Mouse (Mus musculus) urinary bladder, postnatal 25 days (tissue): Measurements from ENCODE around the gene Qprt.

Experiments
- DNase-seq: peaks from one replicate; pipeline ENCODE4 v3.0.0; 2022; ENCODE audit warnings: low spot score

Qprt gene

DNA sequence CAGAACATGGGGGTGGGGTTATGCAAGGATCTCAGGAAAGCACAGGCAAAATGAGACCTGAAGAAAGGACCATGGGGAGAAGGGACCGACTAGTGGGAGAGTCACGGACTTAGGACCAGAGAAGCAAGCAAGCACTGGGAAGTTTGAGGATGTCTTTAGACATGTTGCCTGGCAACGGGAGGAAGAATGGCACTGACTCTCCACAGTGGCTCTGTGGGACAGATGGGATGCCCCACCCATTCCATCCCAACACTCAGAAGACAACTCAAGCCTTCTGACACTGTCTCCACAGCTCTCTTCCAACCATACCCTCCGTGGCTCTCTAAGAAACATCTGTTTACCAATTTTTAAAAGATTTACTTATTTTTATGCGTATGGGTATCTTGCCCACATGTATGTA, 11.1 kb upstream of the Qprt start:
- no peak for DNase-seq

DNA sequence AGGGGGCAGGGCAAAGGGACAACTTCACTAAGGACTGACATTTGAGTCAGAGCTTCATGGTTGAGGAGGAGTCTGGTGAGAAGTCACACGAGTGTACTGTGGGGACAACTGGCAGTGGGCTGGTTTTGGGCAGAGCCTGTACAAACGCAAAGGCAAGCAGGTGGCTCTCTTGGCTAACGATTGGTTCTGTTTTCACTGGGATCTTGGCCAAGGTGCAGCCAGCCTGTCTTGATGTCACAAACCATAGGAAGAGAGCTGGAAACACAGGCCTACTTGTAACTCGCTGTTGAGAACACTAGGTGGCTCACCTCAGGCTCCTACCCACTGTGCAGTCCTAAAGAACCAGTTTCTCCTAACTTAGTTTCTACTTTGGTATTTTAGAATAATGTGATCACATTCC, 7.6 kb upstream of the Qprt start:
- no peak for DNase-seq

DNA sequence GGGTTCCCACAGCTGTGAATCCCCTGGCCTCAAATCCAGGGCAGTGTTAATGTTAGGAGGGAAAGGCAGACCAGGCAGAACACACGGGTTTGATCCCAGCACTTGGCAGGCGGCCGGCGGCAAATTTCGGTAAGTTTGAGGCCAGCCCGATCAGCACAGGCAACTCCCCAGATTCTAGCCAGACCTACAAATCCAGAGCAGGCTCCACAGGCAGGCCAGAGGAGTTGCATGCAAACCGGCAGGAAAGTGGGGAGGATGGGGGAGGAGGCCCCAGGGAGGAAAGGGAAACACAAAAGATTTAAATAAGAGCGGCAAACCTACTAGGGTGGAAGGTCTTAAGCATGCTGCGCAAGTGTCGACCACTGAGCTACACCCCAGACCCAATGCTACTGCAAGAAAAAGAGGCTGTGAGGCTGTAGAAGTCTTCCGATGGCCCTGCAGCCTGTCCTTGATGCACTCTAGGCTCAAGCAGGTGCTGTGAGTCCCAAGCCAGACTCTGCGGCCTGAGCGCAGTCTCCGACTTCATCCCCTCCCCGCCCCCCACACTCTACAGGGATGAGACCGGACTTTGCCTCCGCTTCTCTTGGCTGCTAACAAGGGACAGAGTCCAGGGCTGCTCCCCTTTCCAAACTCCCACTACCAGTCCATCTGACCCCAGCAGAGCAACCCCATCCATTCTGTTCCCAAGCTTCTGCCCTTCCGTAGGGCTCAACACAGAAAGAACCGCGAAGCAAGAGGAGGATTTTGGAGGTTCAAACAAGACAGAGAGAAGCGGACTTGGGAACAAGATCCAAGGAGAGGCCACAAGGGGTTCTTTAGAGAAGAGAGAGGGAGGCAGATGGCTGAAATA, 740 bp downstream of the Qprt start:
- no peak for DNase-seq

DNA sequence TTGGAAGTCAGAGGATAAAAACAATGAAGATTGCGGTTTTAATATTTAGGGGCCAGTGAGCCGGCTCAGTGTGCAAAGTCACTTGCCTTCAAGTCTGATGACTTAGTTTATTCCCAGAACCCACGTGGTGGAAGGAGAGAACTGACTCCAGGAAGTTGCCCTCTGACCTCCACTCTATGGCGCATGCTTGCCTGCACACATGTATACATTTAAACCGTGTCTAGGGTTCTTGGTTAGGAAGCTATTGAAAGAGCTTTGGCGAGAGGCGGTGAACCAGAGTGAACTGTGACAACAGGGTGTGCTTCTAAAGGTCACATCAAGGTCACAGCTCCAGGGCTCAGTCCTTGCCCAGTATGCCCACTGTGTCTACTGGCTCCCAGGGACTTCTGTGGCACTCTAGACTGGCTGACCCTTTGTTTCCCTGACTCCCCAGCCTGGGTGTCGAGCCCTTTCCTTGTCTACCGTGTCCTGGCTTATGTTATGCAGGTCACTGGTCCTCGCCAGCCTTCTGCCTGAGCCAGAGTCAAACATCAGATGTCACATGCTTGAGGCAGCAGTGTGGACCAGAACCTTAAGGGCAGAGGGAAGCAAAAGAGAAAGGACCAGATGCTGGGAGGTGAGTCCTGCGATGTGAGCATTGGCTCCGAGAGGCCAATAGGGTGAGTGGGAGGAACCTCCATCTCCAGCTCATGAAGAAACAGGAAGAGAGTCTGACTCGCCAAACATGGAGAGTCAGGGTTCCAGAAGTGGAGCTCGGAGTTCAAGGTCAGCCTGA, 3.2 kb downstream of the Qprt start:
- DNase-seq: no peak

DNA sequence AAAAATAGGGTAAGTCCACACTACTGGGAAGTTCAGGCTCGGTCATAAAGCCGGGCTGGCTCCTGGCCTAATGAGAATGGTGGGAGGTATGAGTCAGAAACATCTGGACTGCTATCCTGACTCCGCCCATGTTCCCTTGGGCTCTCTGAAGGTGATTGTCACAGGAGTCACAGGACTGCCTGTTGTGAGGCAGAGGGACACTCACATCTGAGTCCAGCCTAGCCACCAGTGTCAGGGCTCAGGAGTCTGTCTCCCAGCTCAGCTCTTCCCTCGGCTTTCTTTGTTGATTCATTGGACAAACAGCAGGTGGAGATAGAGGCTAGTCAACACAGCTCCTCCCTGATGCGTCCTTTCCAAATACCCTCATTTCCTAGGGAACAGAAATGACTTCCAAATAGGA, 4.1 kb downstream of the Qprt start:
- DNase-seq: no peak

DNA sequence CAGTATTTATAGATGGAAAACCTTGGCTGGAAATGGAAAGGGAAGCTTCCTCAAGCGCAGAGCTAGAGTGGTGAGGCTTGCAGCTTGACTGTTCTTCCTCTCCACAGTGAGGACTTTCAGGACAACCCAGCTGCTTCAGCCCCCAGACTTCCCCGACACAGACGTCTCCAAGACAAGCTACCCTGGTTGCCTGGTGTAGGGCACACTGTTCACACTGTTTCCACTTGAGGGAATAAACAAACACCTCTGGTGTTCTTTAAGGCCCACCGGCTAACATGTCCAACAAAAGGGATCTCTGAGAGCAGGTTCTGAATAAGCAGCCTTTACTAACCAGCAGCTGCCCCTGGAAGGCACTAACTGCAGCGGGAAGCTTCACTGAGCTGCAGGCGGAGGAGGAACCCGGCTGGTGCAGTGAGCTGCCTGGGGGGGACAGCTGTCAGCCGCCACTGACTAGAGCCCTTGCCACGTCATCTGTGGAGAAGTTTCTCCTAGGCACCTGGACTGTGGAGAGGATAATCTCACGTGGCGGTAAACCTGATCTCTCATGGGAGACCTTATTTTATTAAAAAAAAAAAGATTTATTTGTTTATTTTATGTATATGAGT, 5.6 kb downstream of the Qprt start:
- no peak for DNase-seq

DNA sequence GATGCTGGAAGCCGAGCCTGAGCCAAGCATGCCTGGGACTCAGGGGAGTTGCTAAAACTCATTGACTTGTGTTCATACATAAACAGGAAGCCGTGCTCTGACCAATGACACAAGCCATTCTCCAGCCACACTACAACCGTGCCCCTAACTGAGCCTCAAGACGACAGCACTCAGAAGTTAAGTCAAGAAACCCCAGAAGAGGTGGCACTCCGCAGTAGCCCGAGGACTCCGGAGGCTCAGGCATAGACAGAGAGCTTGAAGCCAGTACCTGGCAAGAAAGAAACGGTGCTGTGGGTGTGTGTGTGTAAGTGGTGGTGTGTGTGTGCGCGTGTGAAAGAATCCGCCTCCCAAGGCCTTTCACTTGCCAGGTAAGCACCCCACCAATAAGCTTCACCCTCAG, 7.1 kb downstream of the Qprt start:
- no peak for DNase-seq

DNA sequence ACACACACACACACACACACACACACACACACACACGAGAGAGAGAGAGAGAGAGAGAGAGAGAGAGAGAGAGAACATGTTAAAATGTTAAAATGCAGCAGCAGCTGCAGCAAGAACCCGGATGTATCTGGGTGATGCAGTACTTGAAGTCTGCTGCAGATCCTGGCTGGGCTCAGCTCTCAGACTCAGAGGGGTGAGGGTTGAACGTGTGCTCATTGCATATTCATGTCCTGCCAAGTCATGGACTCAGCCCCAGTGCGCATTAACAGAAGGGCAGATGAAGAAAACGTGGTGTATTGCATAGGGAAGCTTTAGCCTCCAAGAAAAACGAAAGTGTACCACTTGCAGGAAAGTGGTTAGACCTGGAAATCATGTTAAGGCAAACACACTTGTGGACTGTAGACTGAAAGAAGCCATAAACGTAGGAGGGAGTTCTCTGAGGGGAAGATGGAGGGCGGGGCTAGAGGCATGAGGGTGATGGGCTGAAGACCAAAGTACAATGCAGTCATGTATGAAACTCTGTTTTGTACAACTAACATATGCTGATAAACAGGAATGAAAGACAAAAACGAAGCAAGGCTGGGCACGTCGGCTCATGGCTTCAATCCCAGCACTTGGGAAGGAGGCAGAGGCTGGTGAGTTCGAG, 8.3 kb downstream of the Qprt start:
- DNase-seq: no peak

DNA sequence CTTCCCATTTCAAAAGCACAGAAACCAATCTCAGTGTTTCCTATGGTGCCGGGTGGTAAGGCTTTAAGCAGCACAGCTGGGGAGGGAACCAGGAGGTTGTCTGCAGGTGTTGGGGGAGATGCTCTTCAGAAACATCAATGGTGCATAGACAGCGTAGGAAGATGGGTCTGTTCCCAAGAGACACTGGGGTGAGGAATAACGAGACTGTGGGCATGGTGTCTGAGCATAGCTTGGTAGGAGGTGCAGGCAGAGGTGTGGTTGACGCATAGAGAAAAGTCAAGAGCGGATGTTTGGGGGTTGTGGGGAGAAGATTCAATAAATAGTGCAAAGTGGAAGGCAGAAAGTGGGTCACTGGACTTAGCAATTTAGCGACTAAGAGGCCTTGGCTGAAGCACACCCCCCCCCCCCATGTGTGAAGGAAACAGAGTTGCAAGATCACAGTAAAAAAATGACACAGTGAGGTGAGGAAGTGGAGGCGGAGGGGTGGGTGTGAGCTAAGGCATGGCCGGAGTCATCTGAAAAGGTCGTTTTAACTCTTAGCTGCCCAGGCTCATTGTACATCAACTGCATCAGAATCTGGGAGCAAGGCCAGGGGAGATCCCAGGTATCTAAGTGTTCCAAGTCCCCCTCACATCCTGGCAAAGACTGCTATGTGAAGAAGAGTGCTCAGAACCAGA, 9.0 kb downstream of the Qprt start:
- no peak for DNase-seq

DNA sequence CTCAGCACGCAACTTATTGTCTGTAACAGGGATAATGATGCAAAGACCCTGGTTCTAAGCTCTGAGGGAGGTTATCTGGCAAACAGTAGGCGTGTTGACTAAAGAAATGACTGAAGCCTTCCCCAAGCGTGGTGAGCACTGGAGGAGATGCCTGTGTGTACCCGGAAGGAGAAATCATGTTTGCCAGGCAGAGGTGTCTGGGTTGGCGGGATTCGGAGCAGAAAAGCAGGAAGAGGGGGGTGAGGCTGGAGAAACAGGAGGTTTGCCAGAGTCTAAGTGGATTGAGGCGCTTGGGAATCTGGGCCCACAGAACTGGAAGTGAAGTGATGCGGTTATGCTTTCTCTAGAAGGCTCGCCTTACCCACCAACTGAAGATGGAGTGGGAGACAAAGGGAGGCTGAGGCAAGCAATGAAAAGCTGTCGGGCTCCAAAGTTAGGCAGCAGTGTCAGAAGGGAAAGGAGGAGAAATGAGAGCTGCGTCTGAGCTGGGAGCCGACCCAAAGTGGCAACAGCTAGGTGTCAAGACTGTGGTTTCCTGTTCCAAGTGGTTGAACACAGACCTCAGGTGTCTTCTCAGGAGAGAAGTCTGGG, 9.7 kb downstream of the Qprt start:
- DNase-seq: no peak

DNA sequence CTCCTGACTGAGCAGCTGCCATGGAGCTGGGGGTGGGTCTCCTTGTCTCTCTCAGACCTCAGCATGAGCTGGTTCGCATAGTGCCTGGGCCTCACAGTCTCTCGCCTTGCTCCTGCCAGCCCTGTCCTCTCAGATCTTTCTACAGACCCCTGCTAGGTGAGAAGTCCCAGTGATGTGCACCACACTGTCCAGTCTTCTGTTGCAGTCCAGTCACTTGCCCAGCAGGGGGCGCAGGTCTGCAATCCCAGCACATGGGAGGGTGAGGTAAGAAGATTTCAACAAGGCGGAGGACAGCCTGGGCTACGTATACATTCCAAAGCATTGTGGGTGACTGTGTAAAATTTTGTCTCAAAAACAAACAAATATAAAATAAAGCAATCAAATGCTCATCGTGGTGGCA, 10.6 kb downstream of the Qprt start:
- peak; percentile 45 for DNase-seq

DNA sequence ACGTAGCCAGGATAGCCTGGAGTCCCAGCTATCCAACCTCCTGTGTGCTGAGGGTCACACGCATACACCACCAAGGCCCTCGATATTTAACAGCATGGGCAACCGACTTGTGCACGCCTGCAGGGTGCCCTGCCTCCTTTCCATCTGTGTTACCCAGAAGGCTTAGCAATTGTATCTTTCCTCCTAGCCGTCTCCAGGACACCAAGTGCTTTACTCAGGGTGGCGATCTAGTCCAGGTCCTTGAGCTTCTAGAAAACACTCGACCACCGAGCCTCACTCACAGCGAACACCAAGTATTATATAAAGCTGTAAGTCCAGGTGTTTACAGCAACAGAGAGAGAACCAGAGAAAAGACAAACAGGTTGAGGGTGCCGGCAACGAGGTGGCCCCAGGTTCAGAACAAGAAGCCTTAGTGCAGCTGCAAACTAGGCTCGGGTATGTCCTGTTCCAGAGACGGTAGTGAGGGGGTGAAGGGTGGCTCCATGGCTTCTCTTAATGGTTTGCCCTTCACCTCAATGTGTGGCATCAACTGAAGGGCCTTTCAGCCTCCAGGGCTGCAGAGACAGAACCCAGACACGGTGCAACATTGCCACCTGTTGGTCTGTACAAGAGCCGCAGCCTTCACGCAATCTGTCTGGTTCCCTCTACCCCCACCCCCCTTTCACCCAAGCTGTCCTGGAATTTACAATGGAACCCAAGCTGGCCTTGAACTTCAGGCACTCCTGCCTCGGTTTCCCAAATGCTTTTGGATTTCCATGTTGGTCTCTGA, 11.6 kb downstream of the Qprt start:
- DNase-seq: peak; percentile 56

DNA sequence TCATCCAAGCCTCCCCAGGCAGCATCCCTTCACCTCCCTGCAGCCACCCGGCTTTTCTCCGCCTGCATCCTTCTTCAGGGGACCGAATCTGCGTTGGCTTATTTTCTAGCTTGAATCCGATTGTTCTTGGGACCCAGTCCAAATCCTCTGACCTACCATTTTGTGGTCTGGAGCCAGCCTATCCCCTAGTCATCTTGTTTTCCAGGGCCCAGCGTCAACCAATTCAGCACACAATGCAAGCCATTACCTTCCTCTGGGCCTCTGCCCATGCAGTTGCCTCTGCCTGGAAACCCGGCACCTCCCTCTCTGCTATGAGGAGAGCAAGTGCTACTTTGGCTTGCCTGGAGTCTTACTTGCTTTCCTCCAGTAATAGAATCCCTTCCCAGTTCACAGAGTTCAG, 16.5 kb downstream of the Qprt start:
- DNase-seq: no peak

DNA sequence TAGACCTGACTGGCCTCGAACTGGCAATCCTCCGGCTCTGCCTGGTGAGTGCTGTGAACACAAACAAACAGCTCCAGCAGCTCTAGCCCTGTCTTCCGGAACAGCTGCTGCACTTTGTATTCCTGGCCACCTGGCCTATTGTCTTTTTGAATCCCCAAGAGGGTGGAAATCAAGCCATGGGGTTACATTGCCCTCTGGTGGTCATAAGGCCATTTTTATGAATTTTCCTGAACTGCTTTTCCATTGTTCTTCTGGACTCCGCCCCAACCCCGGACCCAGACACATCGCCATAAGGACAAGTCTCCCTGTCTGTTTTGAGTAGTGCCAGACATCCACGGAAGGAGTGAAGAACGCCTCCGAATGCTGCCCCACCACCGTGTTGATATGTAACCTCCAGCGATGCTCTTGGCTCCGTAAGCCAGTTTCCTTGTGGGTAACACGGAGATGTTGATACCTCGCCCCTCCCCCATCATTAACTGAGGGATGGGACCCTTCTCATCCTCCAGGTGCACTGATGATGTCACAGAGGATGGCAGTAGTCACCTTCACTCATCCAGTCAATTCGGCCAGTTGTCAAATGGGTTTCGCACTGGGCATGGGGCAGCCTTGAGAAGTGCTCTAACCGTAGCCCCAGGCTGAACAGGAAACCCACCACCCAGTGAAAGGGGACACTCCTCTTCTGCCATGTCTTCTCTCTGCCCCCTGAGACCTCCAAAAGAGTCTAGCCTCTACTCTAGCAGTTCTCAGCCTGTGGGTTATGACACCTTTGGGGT, 17.3 kb downstream of the Qprt start:
- DNase-seq: peak; percentile 51

DNA sequence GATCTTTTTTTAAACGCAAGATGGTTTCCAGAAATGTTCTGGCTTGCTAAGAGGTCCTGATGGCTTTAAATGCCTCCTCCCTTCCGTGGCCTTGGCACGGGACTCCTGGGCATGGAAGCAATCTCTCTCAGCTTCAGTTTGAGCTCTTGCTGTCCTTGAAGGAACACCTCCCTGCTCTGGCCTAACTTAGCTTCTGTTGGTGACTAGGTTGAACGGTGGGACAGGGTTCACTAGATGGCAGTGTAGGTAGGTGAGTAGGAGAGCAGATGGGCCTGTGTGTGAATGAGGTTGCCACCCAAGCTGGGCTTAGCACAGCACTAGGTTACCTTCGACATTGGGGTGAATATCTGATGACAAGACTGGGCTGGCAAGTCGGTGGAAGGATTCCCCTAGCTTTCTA, 18.1 kb downstream of the Qprt start:
- DNase-seq: no peak

DNA sequence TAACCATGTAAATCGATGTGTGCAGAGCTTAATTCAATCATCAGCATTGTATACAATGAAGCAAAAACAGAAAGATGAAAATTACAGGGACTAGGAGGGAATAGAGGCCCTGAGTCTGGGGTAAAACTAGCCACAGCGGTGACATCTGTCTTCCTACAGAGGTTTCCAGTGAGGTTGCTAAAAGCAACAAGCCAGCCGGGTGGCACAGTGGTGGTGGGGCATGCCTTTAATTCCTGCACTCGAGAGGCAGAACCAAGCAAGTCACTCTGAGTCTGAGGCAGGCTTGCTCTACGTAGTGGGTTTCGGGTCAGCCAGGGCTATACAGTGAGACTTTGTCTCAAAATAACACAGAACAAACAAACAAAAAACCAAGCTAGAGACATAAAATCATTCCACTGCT, 19.9 kb downstream of the Qprt start:
- DNase-seq: no peak

DNA sequence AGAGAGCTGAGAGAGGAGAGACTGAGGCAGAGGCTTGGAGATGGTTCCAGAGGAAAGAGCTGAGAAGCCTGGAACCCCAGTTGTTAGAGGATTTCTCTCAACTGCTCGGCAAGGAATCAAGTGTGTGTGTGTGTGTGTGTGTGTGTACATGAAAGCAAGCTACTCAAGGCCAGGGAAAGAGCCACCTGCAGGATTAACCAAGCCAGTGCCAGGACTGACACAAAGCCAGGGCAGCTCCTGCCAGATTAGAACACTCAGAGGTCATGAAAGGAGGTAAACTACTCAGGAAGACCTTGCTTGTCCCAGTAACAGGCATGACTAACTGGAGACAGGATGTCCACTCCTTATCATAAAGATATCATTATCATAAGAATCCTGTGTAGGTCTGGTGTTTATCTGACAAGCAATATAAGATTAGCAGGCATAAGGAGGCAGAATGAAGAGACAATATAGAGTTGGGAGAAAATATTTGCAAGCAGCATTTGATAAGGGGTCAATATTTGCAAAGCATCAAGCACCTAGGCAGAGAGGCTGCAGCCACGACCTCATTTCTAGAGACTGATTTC, 20.5 kb downstream of the Qprt start:
- DNase-seq: no peak

DNA sequence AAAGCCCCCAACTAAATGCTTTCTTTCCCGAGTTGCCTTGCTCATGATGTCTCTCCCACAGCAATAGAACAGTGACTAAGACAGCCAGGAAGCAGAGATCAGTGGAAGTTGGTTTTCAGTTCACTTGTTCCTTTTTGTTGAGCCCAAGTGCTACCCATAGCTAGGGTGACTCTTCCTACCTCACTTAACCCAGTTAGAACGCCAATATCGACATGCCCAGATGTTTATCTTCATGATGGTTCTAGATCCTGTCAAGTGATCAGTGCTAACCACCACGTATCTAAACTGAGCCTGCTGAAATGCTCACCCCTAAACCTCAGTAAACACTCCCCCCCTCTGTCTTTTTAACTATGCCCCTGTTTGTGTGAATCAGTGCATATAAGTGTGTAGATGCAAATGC, 22.5 kb downstream of the Qprt start:
- DNase-seq: no peak

DNA sequence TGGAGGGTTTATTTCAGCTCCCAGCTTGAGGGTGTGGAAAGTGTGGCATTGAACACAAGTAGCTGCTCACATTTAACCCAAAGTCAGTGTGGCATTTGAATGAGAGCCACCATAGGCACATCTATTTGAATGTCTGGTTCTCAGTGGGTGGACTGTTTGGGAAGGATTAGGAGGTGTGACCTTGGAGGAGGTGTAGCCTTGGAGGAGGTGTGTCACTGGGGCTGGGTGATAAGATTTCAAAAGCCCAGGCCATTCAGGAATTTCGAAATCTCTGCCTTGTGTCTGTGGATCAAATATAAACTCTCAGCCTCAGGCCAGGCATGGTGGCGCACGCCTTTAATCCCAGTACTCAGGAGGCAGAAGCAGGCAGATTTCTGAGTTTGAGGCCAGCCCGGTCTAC, 23.1 kb downstream of the Qprt start:
- DNase-seq: no peak

DNA sequence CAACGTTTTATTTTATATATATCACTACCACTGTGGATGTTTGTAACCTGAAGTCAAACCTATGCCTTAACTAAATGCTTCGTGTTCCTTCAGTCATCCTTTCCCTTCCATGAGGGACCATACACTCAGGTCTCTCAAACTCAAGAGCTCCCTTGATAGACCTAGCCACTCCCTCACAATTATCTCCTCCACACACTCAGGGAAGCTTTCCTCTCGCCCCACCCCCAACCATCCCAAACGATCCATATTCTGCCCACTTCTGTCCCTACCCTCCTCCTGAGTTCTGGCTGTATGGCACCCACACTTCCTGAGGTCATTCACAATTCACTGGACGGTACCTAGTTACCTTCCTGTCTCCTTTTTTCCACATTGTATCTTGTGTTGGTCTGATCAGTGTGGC, 23.5 kb downstream of the Qprt start:
- DNase-seq: no peak
